Mouse (Mus musculus) neural tube, embryonic 14.5 days (tissue): ENCODE data around the gene Ddc. TPM values are rescaled to one million over a fixed set of nuclear protein-coding genes. Genes with fewer than 3 reads are reported as not detected.

ENCODE experiments used
- ATAC-seq: fragments of 200-750 bp; cut with Nextera tagmentation; 2 replicates; pipeline ENCODE4 v1.8.0; 2017; ENCODE audit warnings: low read depth, mild to moderate bottlenecking, moderate TSS enrichment, moderate library complexity
- H3K27ac ChIP-seq: fragments of 300-500 bp; sonication (generic); 2 replicates; pipeline ENCODE4 v1.5.1; 2014; ENCODE audit warnings: low read depth, mild to moderate bottlenecking, control low read depth, low read length, moderate library complexity, mixed read lengths
- H3K27me3 ChIP-seq: fragments of 300-500 bp; sonication (generic); 2 replicates; pipeline ENCODE4 v1.6.1; 2014; ENCODE audit warnings: low read length; ENCODE audit not compliant: control insufficient read depth, insufficient read depth
- H3K36me3 ChIP-seq: fragments of 300-500 bp; sonication (generic); 2 replicates; pipeline ENCODE4 v1.6.1; 2014; ENCODE audit warnings: low read length, mixed read lengths; ENCODE audit not compliant: control insufficient read depth, insufficient read depth
- H3K4me1 ChIP-seq: fragments of 300-500 bp; sonication (generic); 2 replicates; pipeline ENCODE4 v1.6.1; 2014; ENCODE audit warnings: low read length; ENCODE audit not compliant: control insufficient read depth, insufficient read depth
- H3K4me2 ChIP-seq: fragments of 300-500 bp; sonication (generic); 2 replicates; pipeline ENCODE4 v1.6.1; 2014; ENCODE audit warnings: mild to moderate bottlenecking, low read depth, low read length, control low read depth
- H3K4me3 ChIP-seq: fragments of 300-500 bp; sonication (generic); 2 replicates; pipeline ENCODE4 v1.5.1; 2014; ENCODE audit warnings: low read depth, low read length, control low read depth, mixed read lengths
- H3K9ac ChIP-seq: fragments of 300-500 bp; sonication (generic); replicated peaks from 2 replicates; pipeline ENCODE4 v1.6.1; 2014; ENCODE audit warnings: low read depth, mild to moderate bottlenecking, control low read depth, low read length, mixed read lengths
- H3K9me3 ChIP-seq: fragments of 300-500 bp; sonication (generic); 2 replicates; pipeline ENCODE4 v1.6.1; 2016; ENCODE audit warnings: low read length; ENCODE audit not compliant: control insufficient read depth
- WGBS: fragments of 180-500 bp; shearing (Covaris S2); extraction: QIAGEN DNeasy Blood & Tissue Kit; methylation state at CpG from one replicate; pipeline ENCODE4 v1.1.7; 2014; 5-methylcytosine and 5-hydroxymethylcytosine counted together
- polyA plus RNA-seq: library from polyadenylated mRNA; unstranded; fragments of >200 nt; fragmentation: Nextera tagmentation; extraction: Ambion mirVana; gene quantifications from 2 replicates; pipeline ENCODE4 v1.2.1, GENCODE M21; 2014

Gene Ddc
- 2.7 and 3.5 TPM in 2 replicates for polyA plus RNA-seq

DNA sequence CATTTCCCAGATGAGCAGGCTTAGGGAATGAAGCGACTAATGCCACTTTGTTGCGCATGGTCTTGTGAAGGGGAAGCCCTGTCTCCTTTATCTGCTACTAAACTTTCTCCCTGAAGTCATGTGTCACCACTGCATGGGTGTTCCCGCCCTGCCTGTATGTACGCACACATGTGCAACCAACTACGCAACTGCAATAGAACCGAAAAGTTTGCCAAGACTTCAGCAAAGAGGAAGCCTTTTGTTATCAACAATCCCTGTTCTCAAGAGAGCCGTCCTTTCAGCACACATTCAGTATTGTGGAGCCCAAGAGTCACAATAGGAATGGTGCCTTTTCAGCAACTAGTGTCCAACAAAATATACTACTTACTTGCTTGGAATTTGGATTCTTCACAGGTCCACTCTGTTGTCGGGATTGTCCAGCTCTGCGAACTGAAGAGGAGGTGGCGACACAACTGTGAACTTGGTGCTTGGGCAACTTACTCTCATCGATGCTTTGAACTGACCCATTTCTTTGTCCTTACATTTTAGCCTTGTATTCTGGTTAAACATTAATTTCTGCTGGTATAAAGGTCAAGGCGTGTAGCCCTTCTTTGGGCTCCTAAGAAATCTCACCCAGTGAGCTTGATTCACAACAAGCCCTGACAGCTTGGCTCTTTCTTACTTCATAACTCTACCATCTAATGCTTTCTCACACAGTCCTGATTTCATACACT lies at the start of gene Ddc:
TSS of gene Ddc (minus strand) at position 500 of the 713 bp plus-strand sequence.
- Histone ChIP-seq H3K9me3 (no peaks in the 10 kb centered on the region), H3K9ac (no peak within 1 kb of the TSS), H3K27ac (no peak within 1 kb of the TSS), H3K4me2 (no peak within 1 kb of the TSS), H3K36me3 (no peaks in the 10 kb centered on the region), H3K27me3 (no peaks in the 10 kb centered on the region), H3K4me1 (no peaks in the 10 kb centered on the region), H3K4me3 (no peak within 1 kb of the TSS)
- no peak for ATAC-seq
- WGBS, result 65% methylated on average over 12 of the region's 12 CpGs

DNA sequence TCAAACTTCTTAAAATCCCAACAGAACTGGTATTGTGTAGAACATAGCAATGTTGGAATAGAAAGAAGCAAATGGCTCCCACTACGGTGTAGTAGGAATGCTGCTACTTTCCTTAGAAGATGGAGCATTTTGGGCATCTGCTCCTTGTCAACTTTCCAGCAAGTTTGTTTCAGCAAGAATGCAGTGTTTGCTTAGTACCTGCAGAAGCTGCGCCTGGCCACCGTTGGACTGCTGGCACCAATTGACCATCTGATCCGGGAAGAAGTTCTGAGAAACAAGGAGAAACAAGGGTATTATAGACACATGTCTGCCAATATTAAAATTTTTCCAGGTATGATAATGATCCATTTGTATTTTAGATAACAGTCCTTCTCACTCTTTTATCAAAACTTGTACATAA lies 47.8 kb upstream of the Ddc start:
- ATAC-seq, result no peak
- Histone ChIP-seq H3K4me1 (no peaks in the 10 kb centered on the region), H3K9me3 (no peaks in the 10 kb centered on the region), H3K4me2 (no peak overlapping the region), H3K4me3 (no peak overlapping the region), H3K9ac (no peak overlapping the region), H3K36me3 (no peaks in the 10 kb centered on the region), H3K27ac (no peak overlapping the region), H3K27me3 (no peaks in the 10 kb centered on the region)
- 94% methylated on average over 4 of the region's 4 CpGs for WGBS

DNA sequence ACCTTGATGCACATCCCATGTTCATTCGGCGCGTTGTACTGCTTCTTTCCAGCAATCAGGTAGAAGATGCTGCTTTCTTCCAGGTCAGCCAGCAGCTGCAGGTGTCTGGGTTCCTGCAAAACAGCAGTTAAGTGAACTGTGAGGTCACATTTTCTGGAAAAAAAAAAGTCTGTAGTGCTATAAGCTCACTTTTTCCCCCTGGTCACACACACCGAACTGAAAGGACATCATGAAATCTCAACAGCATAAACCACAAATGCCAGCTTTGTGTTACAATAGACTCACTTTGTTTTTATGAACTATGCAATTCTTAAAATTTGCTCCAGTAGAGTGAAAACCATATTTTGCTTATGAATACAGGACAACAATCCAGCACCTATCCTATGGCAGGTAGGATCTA lies 46.9 kb upstream of the Ddc start:
- no peaks in the 10 kb centered on the region for H3K9me3 ChIP-seq
- WGBS, result 98% methylated on average over 4 of the region's 4 CpGs
- H3K4me3 ChIP-seq, result no peak overlapping the region
- no peak overlapping the region for H3K9ac ChIP-seq
- no peak overlapping the region for H3K27ac ChIP-seq
- H3K36me3 ChIP-seq, result no peaks in the 10 kb centered on the region
- H3K4me1 ChIP-seq, result no peaks in the 10 kb centered on the region
- no peak for ATAC-seq
- H3K27me3 ChIP-seq, result no peaks in the 10 kb centered on the region
- no peak overlapping the region for H3K4me2 ChIP-seq

DNA sequence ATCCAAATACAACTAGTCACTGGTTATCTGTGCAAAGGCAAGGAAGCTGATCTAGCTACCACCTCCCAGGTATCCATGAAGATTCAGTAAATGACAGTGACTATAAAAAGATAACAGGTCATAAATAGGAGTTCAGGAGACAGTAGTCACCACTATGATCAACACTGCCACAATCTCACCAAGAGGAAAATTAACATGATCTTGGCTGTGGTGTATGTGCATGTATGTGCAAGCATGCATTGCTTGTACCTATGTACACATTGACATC lies 46.1 kb upstream of the Ddc start:
- Histone ChIP-seq H3K4me2 (no peak overlapping the region), H3K27ac (no peak overlapping the region), H3K9ac (no peak overlapping the region), H3K27me3 (no peaks in the 10 kb centered on the region), H3K36me3 (no peaks in the 10 kb centered on the region), H3K4me1 (no peaks in the 10 kb centered on the region), H3K4me3 (no peak overlapping the region), H3K9me3 (no peaks in the 10 kb centered on the region)
- no peak for ATAC-seq

DNA sequence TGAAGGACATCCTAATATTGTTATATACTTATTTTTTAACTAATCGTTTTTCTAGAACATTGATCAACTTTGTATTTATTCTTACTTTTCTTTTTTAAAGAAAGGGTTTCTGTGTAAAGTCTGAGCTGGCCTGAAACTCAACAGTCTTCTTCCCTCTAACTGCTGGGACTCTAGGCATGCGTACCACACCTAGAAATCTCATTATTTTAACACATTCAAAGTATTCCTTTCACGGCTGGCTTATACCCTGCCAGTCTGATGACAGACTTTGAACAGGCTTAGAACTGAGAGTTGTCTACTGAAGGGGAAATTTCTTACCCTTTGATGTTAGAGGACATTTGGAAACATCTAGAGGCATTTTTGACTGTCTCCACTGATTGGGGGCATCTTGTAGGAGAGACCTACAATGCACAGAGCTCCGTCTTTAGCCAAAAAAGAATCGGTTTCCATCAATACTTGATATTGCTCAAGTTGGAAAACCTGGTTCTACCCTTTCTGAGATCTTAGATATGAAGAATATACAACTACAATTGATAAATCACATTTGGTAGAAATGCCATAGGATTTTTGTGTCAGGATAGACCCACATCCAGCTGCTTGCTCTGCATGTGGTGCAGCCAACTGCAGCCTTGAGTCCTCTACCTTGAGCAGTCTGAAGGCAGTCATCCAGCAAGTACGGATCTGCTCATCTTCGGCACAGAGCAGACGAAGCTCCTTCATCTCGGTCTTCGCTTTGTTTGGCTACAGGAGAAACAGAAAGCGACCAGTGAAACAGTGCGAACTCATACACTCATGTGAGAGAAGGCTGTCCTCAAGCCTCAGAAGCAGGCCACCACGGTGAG lies 45.5 kb upstream of the Ddc start:
- Histone ChIP-seq H3K4me2 (no peak overlapping the region), H3K9me3 (no peaks in the 10 kb centered on the region), H3K4me1 (no peaks in the 10 kb centered on the region), H3K27ac (no peak overlapping the region), H3K4me3 (no peak overlapping the region), H3K36me3 (no peaks in the 10 kb centered on the region), H3K27me3 (no peaks in the 10 kb centered on the region), H3K9ac (no peak overlapping the region)
- WGBS, result 79% methylated on average over 13 of the region's 13 CpGs
- no peak for ATAC-seq

DNA sequence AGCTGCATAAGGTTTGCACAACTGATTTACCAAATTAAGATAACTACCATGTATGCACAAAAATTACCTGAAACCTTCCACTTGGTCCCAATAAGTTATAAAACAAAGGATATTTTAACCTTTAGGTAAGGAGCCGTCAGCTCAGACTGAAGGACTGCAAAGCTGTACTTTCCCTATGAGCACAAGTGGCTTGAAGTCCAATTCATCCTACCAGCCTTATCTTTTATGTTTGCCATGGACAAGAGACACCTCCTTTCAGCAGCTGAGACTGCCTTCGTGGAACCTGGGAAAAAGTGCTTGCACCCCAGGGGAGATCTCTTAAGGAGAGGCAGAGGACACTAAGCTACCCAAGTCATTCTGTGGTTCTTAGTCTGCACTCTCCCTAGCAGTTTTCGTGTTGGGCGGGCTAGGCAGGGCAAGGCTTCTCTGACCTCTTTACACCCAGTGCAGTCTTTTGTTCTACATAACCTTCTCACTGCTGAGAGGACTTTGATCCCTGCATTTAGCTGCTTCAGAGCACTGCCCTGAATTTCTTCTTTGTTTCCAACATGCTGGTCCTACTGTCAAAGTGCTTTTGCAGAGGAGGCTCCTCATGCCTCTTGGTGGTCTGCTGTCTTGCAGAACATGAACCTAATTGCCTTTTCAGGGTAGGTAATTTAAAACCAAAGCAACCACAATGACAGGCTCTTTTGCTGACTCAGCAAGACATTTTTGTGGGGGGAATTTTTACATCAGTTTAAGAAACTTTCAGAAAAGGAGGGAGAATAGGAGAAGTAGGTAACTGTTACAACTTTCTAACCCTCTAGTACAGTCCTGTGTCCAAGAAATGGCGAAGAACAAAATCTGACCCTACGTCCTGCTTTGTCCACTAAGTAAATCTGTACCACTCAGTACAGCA lies 44.6 kb upstream of the Ddc start:
- H3K27me3 ChIP-seq, result no peaks in the 10 kb centered on the region
- ATAC-seq, result no peak
- no peak overlapping the region for H3K27ac ChIP-seq
- H3K4me1 ChIP-seq, result no peaks in the 10 kb centered on the region
- no peak overlapping the region for H3K4me2 ChIP-seq
- no peaks in the 10 kb centered on the region for H3K9me3 ChIP-seq
- no peak overlapping the region for H3K4me3 ChIP-seq
- no peaks in the 10 kb centered on the region for H3K36me3 ChIP-seq
- H3K9ac ChIP-seq, result no peak overlapping the region
- WGBS, result 35% methylated on average over 6 of the region's 6 CpGs

DNA sequence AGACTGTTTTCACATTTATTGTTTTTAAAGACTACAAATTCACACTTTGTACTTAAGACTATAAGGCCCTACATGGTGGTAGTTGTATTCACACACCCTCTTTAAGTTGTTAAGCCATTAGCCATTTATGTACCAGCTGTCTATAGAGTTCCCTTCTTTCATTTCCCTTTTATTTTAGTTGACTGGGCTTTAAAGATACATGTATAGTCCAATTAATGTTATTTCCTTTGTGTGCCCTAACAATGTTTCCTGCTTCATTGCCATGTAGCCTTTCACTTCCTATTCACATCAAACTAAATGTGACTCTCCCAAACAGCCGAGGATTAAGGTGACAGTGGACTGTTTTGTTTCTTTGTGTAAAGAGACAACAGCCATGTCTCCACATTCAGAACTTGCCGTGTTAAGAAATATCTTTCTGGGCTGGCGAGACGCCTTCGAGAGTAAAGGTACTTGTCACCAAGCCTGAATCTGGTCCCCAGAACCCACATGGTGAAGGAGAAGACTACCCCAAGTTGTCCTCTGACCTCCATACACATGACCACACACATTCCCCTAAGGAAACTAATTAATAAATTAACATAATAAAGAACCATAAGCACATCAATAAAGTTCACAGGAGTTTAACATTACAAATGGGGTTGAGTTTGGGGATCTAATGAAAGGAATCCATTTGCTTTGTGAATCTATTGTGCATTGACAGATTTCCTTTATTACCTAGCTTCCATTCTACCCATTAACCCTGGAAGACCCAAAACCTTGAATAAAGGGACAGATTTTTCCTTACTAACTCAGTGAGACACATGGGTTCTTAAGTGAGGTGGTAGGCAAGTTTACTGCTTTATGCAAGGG lies 43.1 kb upstream of the Ddc start:
- 17% methylated on average over 5 of the region's 5 CpGs for WGBS

DNA sequence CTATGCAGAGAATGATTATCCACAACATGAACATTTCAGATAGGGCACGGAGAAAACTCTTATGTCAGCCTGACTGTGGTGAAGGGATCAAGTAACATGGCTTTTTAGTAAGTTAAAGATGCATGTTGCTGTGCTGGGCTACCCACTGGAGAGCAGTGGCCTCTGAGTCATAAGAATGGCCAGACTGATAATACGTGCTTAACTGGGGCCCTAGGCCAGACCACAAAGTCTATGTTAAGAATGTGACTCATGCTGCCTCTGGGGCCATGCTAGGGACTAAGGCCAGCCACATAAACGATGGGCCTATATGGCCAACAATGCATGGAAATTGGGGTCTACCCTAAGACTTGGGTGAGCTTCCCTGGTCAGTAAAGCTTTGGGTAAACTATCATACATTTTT lies 41.7 kb upstream of the Ddc start:
- H3K9me3 ChIP-seq, result no peaks in the 10 kb centered on the region
- no peak overlapping the region for H3K27ac ChIP-seq
- H3K4me3 ChIP-seq, result no peak overlapping the region
- H3K9ac ChIP-seq, result no peak overlapping the region
- H3K27me3 ChIP-seq, result no peaks in the 10 kb centered on the region
- H3K4me2 ChIP-seq, result no peak overlapping the region
- no peak for ATAC-seq
- no peaks in the 10 kb centered on the region for H3K4me1 ChIP-seq
- WGBS, result 78% methylated on average over 3 of the region's 3 CpGs
- no peaks in the 10 kb centered on the region for H3K36me3 ChIP-seq

More for the DNA sequence above, 43.1 kb upstream of the Ddc start:
- Histone ChIP-seq H3K9ac (no peak overlapping the region), H3K36me3 (no peaks in the 10 kb centered on the region), H3K9me3 (no peaks in the 10 kb centered on the region), H3K27ac (no peak overlapping the region), H3K27me3 (no peaks in the 10 kb centered on the region), H3K4me2 (no peak overlapping the region), H3K4me1 (no peaks in the 10 kb centered on the region), H3K4me3 (no peak overlapping the region)
- ATAC-seq, result no peak
